Mouse (Mus musculus): ENCODE data around the gene Kprp. TPM values are rescaled to one million over a fixed set of nuclear protein-coding genes. Genes with fewer than 3 reads are reported as not detected.

Kprp gene
- polyA plus RNA-seq, 1 experiment from 2014 or later, result not detected

DNA sequence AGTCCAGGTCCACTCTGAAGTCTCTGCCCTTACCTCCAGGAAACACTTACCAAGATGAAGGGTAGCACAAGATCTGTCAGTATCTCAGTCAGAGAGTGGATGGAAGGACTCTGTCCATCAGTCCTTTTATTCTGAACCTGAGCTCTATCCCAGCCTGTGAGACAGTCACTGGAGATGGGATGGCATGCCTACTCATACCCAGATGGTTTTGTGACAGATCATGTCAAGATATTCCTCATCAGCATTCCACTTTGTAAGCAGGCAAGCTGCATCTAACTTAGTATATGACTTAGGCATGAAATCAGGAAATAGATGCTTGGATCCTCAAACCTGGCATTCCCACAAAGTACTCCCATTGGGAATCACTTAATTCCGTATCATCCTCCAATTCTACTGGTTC lies 48.2 kb downstream of the Kprp start, which contains the start of gene Lce1i:
Gene Lce1i (minus strand): TSS at position 101 of the 400 bp plus-strand sequence.
- Histone ChIP-seq H3K9me3 (ENCODE audit: control insufficient read depth, low read length) (no peaks in the 10 kb centered on the region), H3K4me2 (replicated peaks; ENCODE audit: low read depth, low read length) (no peak within 1 kb of the TSS), H3K4me3 (ENCODE audit: low read length) (no peak within 1 kb of the TSS), H3K9ac (ENCODE audit: low read depth, low read length) (no peak within 1 kb of the TSS), H3K27me3 (ENCODE audit: control insufficient read depth, insufficient read depth, low read length) (no peaks in the 10 kb centered on the region), H3K27ac (ENCODE audit: low read depth, low read length) (no peak within 1 kb of the TSS), H3K4me1 (ENCODE audit: control insufficient read depth, insufficient read depth, low read length) (no peaks in the 10 kb centered on the region), H3K36me3 (ENCODE audit: control insufficient read depth, insufficient read depth, low read length) (no peaks in the 10 kb centered on the region)
- WGBS, result 90% methylated on average over 1 of the region's 1 CpGs
- ATAC-seq (ENCODE audit: low FRiP score, low TSS enrichment), result no peak

Other genes with a start within 250 kb of the Kprp start
- not detected in 2 replicates for gene Smcp, start 238.2 kb downstream of the Kprp start, polyA plus RNA-seq (2014; fragmentation: Nextera tagmentation; extraction: Ambion mirVana)
- not detected in 2 replicates for gene 2210017I01Rik, start 219.8 kb downstream of the Kprp start, polyA plus RNA-seq (2014; fragmentation: Nextera tagmentation; extraction: Ambion mirVana)
- gene Lce6a, start 205.6 kb downstream of the Kprp start, polyA plus RNA-seq (2014; fragmentation: Nextera tagmentation; extraction: Ambion mirVana), result not detected in 2 replicates
- not detected in 2 replicates for gene Lce1a1, start 178.9 kb downstream of the Kprp start, polyA plus RNA-seq (2014; fragmentation: Nextera tagmentation; extraction: Ambion mirVana)
- gene Lce1b, start 170.3 kb downstream of the Kprp start, polyA plus RNA-seq (2014; fragmentation: Nextera tagmentation; extraction: Ambion mirVana), result not detected in 2 replicates
- gene Lce1a2, start 156.9 kb downstream of the Kprp start, polyA plus RNA-seq (2014; fragmentation: Nextera tagmentation; extraction: Ambion mirVana), result not detected in 2 replicates
- gene Lce1c, start 148.0 kb downstream of the Kprp start, polyA plus RNA-seq (2014; fragmentation: Nextera tagmentation; extraction: Ambion mirVana), result not detected in 2 replicates
- not detected in 2 replicates for gene Lce1d, start 140.0 kb downstream of the Kprp start, polyA plus RNA-seq (2014; fragmentation: Nextera tagmentation; extraction: Ambion mirVana)
- not detected in 2 replicates for gene Lce1e, start 118.2 kb downstream of the Kprp start, polyA plus RNA-seq (2014; fragmentation: Nextera tagmentation; extraction: Ambion mirVana)
- gene Lce1f, start 106.9 kb downstream of the Kprp start, polyA plus RNA-seq (2014; fragmentation: Nextera tagmentation; extraction: Ambion mirVana), result not detected in 2 replicates
- not detected in 2 replicates for gene Gm38119, start 88.2 kb downstream of the Kprp start, polyA plus RNA-seq (2014; fragmentation: Nextera tagmentation; extraction: Ambion mirVana)
- gene Lce1g, start 74.9 kb downstream of the Kprp start, polyA plus RNA-seq (2014; fragmentation: Nextera tagmentation; extraction: Ambion mirVana), result not detected in 2 replicates
- not detected in 2 replicates for gene Lce1h, start 62.2 kb downstream of the Kprp start, polyA plus RNA-seq (2014; fragmentation: Nextera tagmentation; extraction: Ambion mirVana)
- gene Lce1i, start 48.3 kb downstream of the Kprp start, polyA plus RNA-seq (2014; fragmentation: Nextera tagmentation; extraction: Ambion mirVana), result not detected in 2 replicates
- gene Lce1j, start 36.7 kb downstream of the Kprp start, polyA plus RNA-seq (2014; fragmentation: Nextera tagmentation; extraction: Ambion mirVana), result not detected in 2 replicates
- not detected in 2 replicates for gene Lce1k, start 19.4 kb downstream of the Kprp start, polyA plus RNA-seq (2014; fragmentation: Nextera tagmentation; extraction: Ambion mirVana)
- not detected in 2 replicates for gene Lce1l, start 24.0 kb upstream of the Kprp start, polyA plus RNA-seq (2014; fragmentation: Nextera tagmentation; extraction: Ambion mirVana)
- not detected in 2 replicates for gene 2310050C09Rik, start 43.0 kb upstream of the Kprp start, polyA plus RNA-seq (2014; fragmentation: Nextera tagmentation; extraction: Ambion mirVana)
- not detected in 2 replicates for gene Lce3a, start 99.0 kb upstream of the Kprp start, polyA plus RNA-seq (2014; fragmentation: Nextera tagmentation; extraction: Ambion mirVana)
- gene Lce3b, start 105.7 kb upstream of the Kprp start, polyA plus RNA-seq (2014; fragmentation: Nextera tagmentation; extraction: Ambion mirVana), result not detected in 2 replicates
- not detected in 2 replicates for gene Lce3c, start 117.2 kb upstream of the Kprp start, polyA plus RNA-seq (2014; fragmentation: Nextera tagmentation; extraction: Ambion mirVana)
- gene Lce3d, start 130.1 kb upstream of the Kprp start, polyA plus RNA-seq (2014; fragmentation: Nextera tagmentation; extraction: Ambion mirVana), result not detected in 2 replicates
- gene Lce3e, start 139.8 kb upstream of the Kprp start, polyA plus RNA-seq (2014; fragmentation: Nextera tagmentation; extraction: Ambion mirVana), result not detected in 2 replicates
- not detected in 2 replicates for gene Lce3f, start 165.0 kb upstream of the Kprp start, polyA plus RNA-seq (2014; fragmentation: Nextera tagmentation; extraction: Ambion mirVana)
- gene Crct1, start 188.4 kb upstream of the Kprp start, polyA plus RNA-seq (2014; fragmentation: Nextera tagmentation; extraction: Ambion mirVana), result 0.64 and 0.67 TPM in 2 replicates
- not detected in 2 replicates for gene Lce1m, start 191.8 kb upstream of the Kprp start, polyA plus RNA-seq (2014; fragmentation: Nextera tagmentation; extraction: Ambion mirVana)
- not detected in 2 replicates for gene Gm4858, start 241.6 kb upstream of the Kprp start, polyA plus RNA-seq (2014; fragmentation: Nextera tagmentation; extraction: Ambion mirVana)

Data from kidney, embryonic 14.5 days (tissue).